Mouse (Mus musculus): ENCODE measurements around the gene Thg1l. TPM values are rescaled to one million over a fixed set of nuclear protein-coding genes. Genes with fewer than 3 reads are reported as not detected.

Gene Thg1l
- 10 to 100 TPM in 5 of 26 experiments, 1 to 10 TPM in 21; 1.8 to 14.4 (median 6.8) TPM for total RNA-seq (2018; cell fraction: chromatin; rRNA removed)
- 1 to 10 TPM; 3.4 to 7.9 (median 4.7) TPM for total RNA-seq (2018; cell fraction: cytosol; rRNA removed)
- 10 to 100 TPM in 3 of 26 experiments, 1 to 10 TPM in 23; 3.3 to 13.3 (median 6.8) TPM for total RNA-seq (2018; cell fraction: nucleus; rRNA removed)
- 5.2 to 18.2 TPM (median 7.7 TPM) in 3 replicates for polyA plus RNA-seq (2018)

DNA sequence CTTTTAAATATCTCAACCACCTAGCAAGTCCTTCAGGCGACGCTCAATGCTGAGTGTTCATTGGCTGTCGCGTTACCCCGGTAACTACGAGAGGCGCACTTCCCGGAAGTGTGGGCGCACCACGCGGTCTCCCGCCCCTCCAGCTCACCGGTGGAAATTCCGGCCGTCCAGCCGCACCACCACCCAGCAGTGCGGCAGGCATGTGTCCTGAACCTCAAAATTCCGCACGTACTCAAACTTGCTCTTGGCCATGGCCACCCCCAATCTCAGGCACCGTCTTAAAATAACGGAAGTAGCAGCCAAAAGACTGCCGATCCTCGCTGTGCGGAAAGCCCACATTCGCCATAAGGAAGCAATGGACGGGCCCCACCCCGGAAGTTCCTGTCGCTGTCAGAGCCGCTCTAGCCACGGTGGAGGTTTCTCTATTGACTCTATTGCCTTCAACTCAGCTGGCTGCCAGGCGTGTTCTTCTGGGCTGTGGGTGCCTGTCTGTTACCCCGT is at the start of gene Thg1l:
Gene Thg1l, minus strand, starts transcription at position 368 of the 501 bp plus-strand sequence.
- Histone ChIP-seq H3K4me3 (ENCODE audit: inconsistent target) (peak within 1 kb of the TSS; percentile 61), H3K27ac (peak within 1 kb of the TSS; percentile 82), H3K36me3 (ENCODE audit: inconsistent target) (no peaks in the 10 kb centered on the region), H3K79me2 (ENCODE audit: inconsistent target) (no peaks in the 10 kb centered on the region)
- WGBS (ENCODE audit: missing documents): 0% methylated on average over 32 of the region's 32 CpGs

GRCm38 (mm10) chr11:45992087-45992486 is 36.8 kb upstream of the Thg1l start:
- Histone ChIP-seq H3K4me3 (ENCODE audit: inconsistent target) (no peak overlapping the region), H3K79me2 (ENCODE audit: inconsistent target) (no peaks in the 10 kb centered on the region)
- WGBS (ENCODE audit: missing documents): 73% methylated on average over 13 of the region's 13 CpGs

GRCm38 (mm10) chr11:45991604-45992003 is 36.3 kb upstream of the Thg1l start:
- no peaks in the 10 kb centered on the region for H3K79me2 ChIP-seq (ENCODE audit: inconsistent target)
- WGBS (ENCODE audit: missing documents): 30% methylated on average over 16 of the region's 16 CpGs
- H3K27ac ChIP-seq: no peak overlapping the region
- H3K4me3 ChIP-seq (ENCODE audit: inconsistent target): no peak overlapping the region
- no peaks in the 10 kb centered on the region for H3K36me3 ChIP-seq (ENCODE audit: inconsistent target)

More at GRCm38 (mm10) chr11:45992087-45992486, 36.8 kb upstream of the Thg1l start:
- Histone ChIP-seq H3K36me3 (ENCODE audit: inconsistent target) (no peaks in the 10 kb centered on the region), H3K27ac (no peak overlapping the region)

- no peak overlapping the region for H3K27ac ChIP-seq
- no peaks in the 10 kb centered on the region for H3K36me3 ChIP-seq (ENCODE audit: inconsistent target)
- WGBS (ENCODE audit: missing documents): 72% methylated on average over 19 of the region's 19 CpGs
- no peaks in the 10 kb centered on the region for H3K79me2 ChIP-seq (ENCODE audit: inconsistent target)
- no peak overlapping the region for H3K4me3 ChIP-seq (ENCODE audit: inconsistent target)
Measured at GRCm38 (mm10) chr11:45980893-45981253, 25.6 kb upstream of the Thg1l start.

GRCm38 (mm10) chr11:45979946-45980892 is 24.9 kb upstream of the Thg1l start, which contains the start of gene Sox30:
TSS of gene Sox30 (plus strand) at chr11:45980310.
- 20% methylated on average over 70 of the region's 115 CpGs for WGBS (ENCODE audit: missing documents)

GRCm38 (mm10) chr11:45976061-45976460 is 20.8 kb upstream of the Thg1l start:
- WGBS (ENCODE audit: missing documents): 96% methylated on average over 3 of the region's 3 CpGs
- H3K79me2 ChIP-seq (ENCODE audit: inconsistent target): no peaks in the 10 kb centered on the region
- no peak overlapping the region for H3K27ac ChIP-seq

More at GRCm38 (mm10) chr11:45979946-45980892, 24.9 kb upstream of the Thg1l start, which contains the start of gene Sox30:
- H3K79me2 ChIP-seq (ENCODE audit: inconsistent target): no peaks in the 10 kb centered on the region
- H3K4me3 ChIP-seq (ENCODE audit: inconsistent target): no peak within 1 kb of the TSS
- no peak within 1 kb of the TSS for H3K27ac ChIP-seq
- no peaks in the 10 kb centered on the region for H3K36me3 ChIP-seq (ENCODE audit: inconsistent target)

GRCm38 (mm10) chr11:45974466-45974865 is 19.2 kb upstream of the Thg1l start:
- H3K36me3 ChIP-seq (ENCODE audit: inconsistent target): no peaks in the 10 kb centered on the region
- H3K4me3 ChIP-seq (ENCODE audit: inconsistent target): no peak overlapping the region
- 92% methylated on average over 8 of the region's 8 CpGs for WGBS (ENCODE audit: missing documents)
- no peaks in the 10 kb centered on the region for H3K79me2 ChIP-seq (ENCODE audit: inconsistent target)
- H3K27ac ChIP-seq: no peak overlapping the region

More at GRCm38 (mm10) chr11:45976061-45976460, 20.8 kb upstream of the Thg1l start:
- Histone ChIP-seq H3K36me3 (ENCODE audit: inconsistent target) (no peaks in the 10 kb centered on the region), H3K4me3 (ENCODE audit: inconsistent target) (no peak overlapping the region)

- 70% methylated on average over 5 of the region's 5 CpGs for WGBS (ENCODE audit: missing documents)
- no peak overlapping the region for H3K27ac ChIP-seq
- no peaks in the 10 kb centered on the region for H3K36me3 ChIP-seq (ENCODE audit: inconsistent target)
- H3K79me2 ChIP-seq (ENCODE audit: inconsistent target): no peaks in the 10 kb centered on the region
- no peak overlapping the region for H3K4me3 ChIP-seq (ENCODE audit: inconsistent target)
Measured at GRCm38 (mm10) chr11:45973635-45974034, 18.3 kb upstream of the Thg1l start.

GRCm38 (mm10) chr11:45968466-45968865 is 13.2 kb upstream of the Thg1l start:
- WGBS (ENCODE audit: missing documents): 90% methylated on average over 3 of the region's 3 CpGs
- H3K36me3 ChIP-seq (ENCODE audit: inconsistent target): no peaks in the 10 kb centered on the region
- H3K27ac ChIP-seq: no peak overlapping the region
- no peak overlapping the region for H3K4me3 ChIP-seq (ENCODE audit: inconsistent target)
- no peaks in the 10 kb centered on the region for H3K79me2 ChIP-seq (ENCODE audit: inconsistent target)

DNA sequence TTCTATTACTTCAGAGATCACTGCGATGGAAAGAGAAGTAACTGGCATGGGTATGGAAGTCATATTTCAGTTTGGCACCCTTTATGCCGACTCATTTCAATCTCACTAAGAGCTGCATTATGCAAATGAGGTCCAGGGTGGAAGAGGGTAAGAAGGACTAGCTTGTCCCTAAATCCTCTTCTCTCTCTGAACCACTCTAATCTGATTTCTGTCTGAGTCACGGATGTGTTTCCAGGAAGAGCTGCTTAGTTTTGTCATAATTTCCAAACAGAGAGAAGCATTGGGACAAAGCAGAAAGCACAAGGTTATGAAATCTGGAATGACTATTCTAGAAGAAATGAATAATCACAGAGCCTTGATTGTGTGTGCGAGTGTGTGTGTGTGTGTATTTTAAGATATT is 11.6 kb upstream of the Thg1l start:
- no peaks in the 10 kb centered on the region for H3K79me2 ChIP-seq (ENCODE audit: inconsistent target)
- H3K36me3 ChIP-seq (ENCODE audit: inconsistent target): no peaks in the 10 kb centered on the region
- H3K4me3 ChIP-seq (ENCODE audit: inconsistent target): no peak overlapping the region
- no peak overlapping the region for H3K27ac ChIP-seq
- WGBS (ENCODE audit: missing documents): 78% methylated on average over 4 of the region's 4 CpGs

DNA sequence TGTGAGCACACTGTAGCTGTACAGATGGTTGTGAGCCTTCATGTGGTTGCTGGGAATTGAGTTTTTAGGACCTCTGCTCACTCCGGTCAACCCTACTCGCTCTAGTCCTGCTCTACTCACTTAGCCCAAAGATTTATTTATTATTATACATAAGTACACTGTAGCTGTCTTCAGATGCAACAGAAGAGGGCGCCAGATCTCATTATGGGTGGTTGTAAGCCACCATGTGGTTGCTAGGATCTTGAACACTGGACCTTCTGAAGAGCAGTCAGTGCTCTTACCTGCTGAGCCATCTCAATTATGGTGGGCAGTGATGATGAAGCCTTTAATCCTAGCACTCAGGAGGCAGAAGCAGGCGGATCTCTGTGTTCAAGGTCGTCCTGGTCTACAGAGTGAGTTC is 4.7 kb upstream of the Thg1l start:
- Histone ChIP-seq H3K79me2 (ENCODE audit: inconsistent target) (no peaks in the 10 kb centered on the region), H3K36me3 (ENCODE audit: inconsistent target) (no peaks in the 10 kb centered on the region), H3K27ac (no peak overlapping the region), H3K4me3 (ENCODE audit: inconsistent target) (no peak overlapping the region)
- 84% methylated on average over 5 of the region's 5 CpGs for WGBS (ENCODE audit: missing documents)

- no peaks in the 10 kb centered on the region for H3K79me2 ChIP-seq (ENCODE audit: inconsistent target)
- no peaks in the 10 kb centered on the region for H3K36me3 ChIP-seq (ENCODE audit: inconsistent target)
- H3K4me3 ChIP-seq (ENCODE audit: inconsistent target): no peak overlapping the region
- H3K27ac ChIP-seq: no peak overlapping the region
- WGBS (ENCODE audit: missing documents): 66% methylated on average over 3 of the region's 3 CpGs
Measured at GRCm38 (mm10) chr11:45959598-45959997, 4.3 kb upstream of the Thg1l start.

DNA sequence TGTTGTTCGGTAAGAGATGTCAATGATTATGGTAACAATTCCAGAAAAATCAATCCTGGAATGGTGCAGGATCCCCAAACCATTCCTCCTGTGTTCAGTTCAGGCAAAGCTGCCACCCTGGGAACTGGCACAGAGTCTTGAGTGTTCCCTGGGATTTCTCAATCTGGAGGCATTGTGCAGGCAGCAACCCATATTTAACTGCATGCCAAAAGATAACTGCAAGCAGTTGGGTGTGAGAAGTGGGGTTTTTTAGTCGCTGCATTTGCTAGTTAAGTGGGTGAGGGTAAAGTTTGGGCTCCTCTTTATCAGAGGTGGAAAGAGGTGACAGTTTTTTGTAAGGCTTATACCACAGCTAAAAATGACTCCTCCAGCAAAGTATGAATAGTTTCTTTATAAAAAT is 7.8 kb downstream of the Thg1l start:
- WGBS (ENCODE audit: missing documents): 100% methylated on average over 2 of the region's 2 CpGs
- no peak overlapping the region for H3K4me3 ChIP-seq (ENCODE audit: inconsistent target)
- H3K36me3 ChIP-seq (ENCODE audit: inconsistent target): peaks cover 5% of the 10 kb centered on the region; the same call in 1 of the 2 replicates
- H3K27ac ChIP-seq: no peak overlapping the region
- H3K79me2 ChIP-seq (ENCODE audit: inconsistent target): peaks cover 17% of the 10 kb centered on the region

DNA sequence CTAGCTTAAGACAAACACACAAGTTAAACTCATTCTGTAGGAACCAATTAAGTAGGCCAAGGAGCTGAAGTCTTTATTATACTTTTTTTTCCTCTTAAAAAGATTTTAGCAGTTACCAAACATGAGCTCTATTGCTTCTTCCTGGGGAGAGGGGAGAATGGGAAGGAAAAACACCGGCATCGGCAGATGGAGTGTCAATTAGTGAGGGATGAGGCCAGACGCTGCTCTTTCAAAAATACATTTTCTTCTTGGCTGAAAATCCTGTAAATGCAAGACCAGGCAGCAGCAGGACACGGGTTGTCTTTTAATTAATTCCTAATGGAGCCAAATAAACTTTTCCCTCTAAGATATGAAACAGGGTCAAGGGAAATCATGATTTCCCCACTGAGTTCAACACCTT is 8.5 kb downstream of the Thg1l start:
- WGBS (ENCODE audit: missing documents): 89% methylated on average over 4 of the region's 4 CpGs
- peaks cover 5% of the 10 kb centered on the region; the same call in 1 of the 2 replicates for H3K36me3 ChIP-seq (ENCODE audit: inconsistent target)

More for the DNA sequence above, 8.5 kb downstream of the Thg1l start:
- no peak overlapping the region for H3K4me3 ChIP-seq (ENCODE audit: inconsistent target)
- H3K27ac ChIP-seq: no peak overlapping the region
- H3K79me2 ChIP-seq (ENCODE audit: inconsistent target): peaks cover 24% of the 10 kb centered on the region

Data from macrophage (primary cell).